Mouse (Mus musculus) liver, embryonic 14.5 days (tissue): ENCODE data around the gene Th.

Experiments
- CTCF ChIP-seq: IDR thresholded peaks from 2 replicates; pipeline ENCODE4 v1.5.1; 2016; ENCODE audit warnings: antibody characterized with exemption, low read depth, control low read depth
- EP300 ChIP-seq: IDR thresholded peaks from 2 replicates; pipeline ENCODE4 v1.6.1; 2016; ENCODE audit warnings: antibody characterized with exemption, low read depth

DNA sequence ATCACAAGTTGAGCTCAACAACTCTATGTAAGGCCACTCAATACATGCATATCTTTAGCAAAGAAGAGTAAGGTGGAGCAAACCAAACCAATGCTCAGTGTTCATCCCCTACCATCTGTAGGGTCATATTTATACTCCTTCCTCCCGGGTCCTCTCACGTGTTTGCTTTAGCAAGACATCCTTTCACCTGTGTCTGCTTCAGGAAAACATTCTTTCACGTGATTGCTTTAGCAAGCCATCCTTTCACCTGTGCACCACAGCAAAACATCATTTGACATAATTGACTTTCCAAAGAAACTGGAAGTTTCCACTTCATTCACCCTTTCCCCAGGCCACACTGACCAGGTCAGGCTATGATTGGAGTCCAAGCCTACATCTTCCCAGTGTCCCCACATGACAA lies at the start of gene Th:
- no peak for TF ChIP-seq CTCF
- no peak for TF ChIP-seq EP300
